Mouse (Mus musculus): ENCODE measurements around the gene Rnf152.

The Rnf152 gene

DNA sequence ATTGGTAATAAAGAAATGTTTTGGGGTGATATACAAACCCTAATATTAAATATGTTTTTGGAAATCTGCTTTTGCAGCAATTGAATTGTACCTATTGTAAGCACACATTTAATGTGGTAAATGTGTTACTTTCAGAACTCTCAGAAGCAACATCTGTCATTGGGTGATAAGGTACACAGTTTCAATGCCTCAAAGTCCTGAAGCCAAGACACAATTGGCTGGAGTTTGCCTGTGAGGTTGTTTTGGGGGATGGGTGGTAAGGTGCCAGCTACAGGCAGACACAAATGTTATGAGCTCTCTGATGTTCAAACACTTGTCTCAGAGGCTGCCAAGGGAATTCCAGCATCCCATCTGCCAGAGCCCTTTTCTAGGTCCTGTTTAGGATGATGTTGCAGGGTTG lies 116.3 kb downstream of the Rnf152 start:
- DNase-seq (ENCODE audit: inconsistent age in 2 of 2, low spot score in 1 of 2), result no peak
